Mouse (Mus musculus) forebrain, embryonic 11.5 days (tissue): ENCODE results near the gene Zfp385b. TPM values are rescaled to one million over a fixed set of nuclear protein-coding genes. Genes with fewer than 3 reads are reported as not detected.

Experiments
- ATAC-seq: fragments of 200-750 bp; cut with Nextera tagmentation; replicated peaks from 2 replicates; pipeline ENCODE4 v1.8.0; 2017; ENCODE audit warnings: moderate TSS enrichment; ENCODE audit not compliant: low FRiP score
- DNase-seq: peaks from one replicate; pipeline ENCODE4 v3.0.0-alpha.2; 2017; ENCODE audit warnings: low spot score
- H3K27ac ChIP-seq: fragments of 300-500 bp; sonication (generic); 2 replicates; pipeline ENCODE4 v1.5.1; 2014; ENCODE audit warnings: low read depth, low read length
- H3K27me3 ChIP-seq: fragments of 300-500 bp; sonication (generic); 2 replicates; pipeline ENCODE4 v1.6.1; 2014; ENCODE audit warnings: mild to moderate bottlenecking, low read length, mixed read lengths; ENCODE audit not compliant: control insufficient read depth, insufficient read depth
- H3K36me3 ChIP-seq: fragments of 300-500 bp; sonication (generic); 2 replicates; pipeline ENCODE4 v1.6.1; 2014; ENCODE audit warnings: mild to moderate bottlenecking, low read length, moderate library complexity, mixed read lengths; ENCODE audit not compliant: control insufficient read depth, insufficient read depth
- H3K4me1 ChIP-seq: fragments of 300-500 bp; sonication (generic); replicated peaks from 2 replicates; pipeline ENCODE4 v1.6.1; 2014; ENCODE audit warnings: low read length, mixed read lengths; ENCODE audit not compliant: control insufficient read depth, insufficient read depth
- H3K4me2 ChIP-seq: fragments of 300-500 bp; sonication (generic); 2 replicates; pipeline ENCODE4 v1.6.1; 2014; ENCODE audit warnings: low read depth, mild to moderate bottlenecking, low read length, moderate library complexity, mixed read lengths; ENCODE audit not compliant: severe bottlenecking
- H3K4me3 ChIP-seq: fragments of 300-500 bp; sonication (generic); 2 replicates; pipeline ENCODE4 v1.5.1; 2014; ENCODE audit warnings: low read depth, low read length
- H3K9ac ChIP-seq: fragments of 300-500 bp; sonication (generic); 2 replicates; pipeline ENCODE4 v1.6.1; 2014; ENCODE audit warnings: low read length
- H3K9me3 ChIP-seq: fragments of 300-500 bp; sonication (generic); 2 replicates; pipeline ENCODE4 v1.6.1; 2016; ENCODE audit warnings: low read length, mixed read lengths; ENCODE audit not compliant: control insufficient read depth
- WGBS: fragments of 180-500 bp; shearing (Covaris S2); extraction: QIAGEN DNeasy Blood & Tissue Kit; methylation state at CpG from one replicate; pipeline ENCODE4 v1.1.7; 2014; 5-methylcytosine and 5-hydroxymethylcytosine counted together
- polyA plus RNA-seq: library from polyadenylated mRNA; unstranded; fragments of >200 nt; fragmentation: Nextera tagmentation; extraction: Ambion mirVana; gene quantifications from 2 replicates; pipeline ENCODE4 v1.2.1, GENCODE M21; 2014

Gene Zfp385b
- polyA plus RNA-seq, 1 experiment from 2014 or later: 1.0 TPM

DNA sequence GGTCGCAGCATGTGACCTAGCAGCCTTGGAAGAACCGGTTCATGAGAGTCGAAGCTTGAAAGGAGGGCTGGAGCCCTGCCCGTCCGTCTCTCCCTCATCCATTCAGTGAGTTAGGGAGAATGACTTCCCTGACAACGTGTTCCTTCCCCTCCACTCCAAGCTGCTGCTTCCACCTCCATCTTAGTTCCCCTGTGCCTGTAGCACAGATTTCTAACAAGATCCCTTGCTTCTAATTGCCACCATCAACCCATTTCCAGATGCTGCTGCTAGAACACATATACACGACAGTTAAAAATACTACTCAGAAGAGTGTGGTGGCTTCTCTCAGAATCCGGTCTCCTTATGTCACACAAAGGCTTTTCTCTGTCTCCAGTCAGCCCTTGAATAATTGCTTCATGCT lies 266.8 kb downstream of the Zfp385b start:
- Histone ChIP-seq H3K4me2 (no peak overlapping the region), H3K4me1 (0 out of 2 replicates have a peak, but pooled peaks cover 2% of the 10 kb centered on the region), H3K36me3 (no peaks in the 10 kb centered on the region), H3K9ac (no peak overlapping the region), H3K27me3 (no peaks in the 10 kb centered on the region), H3K9me3 (no peaks in the 10 kb centered on the region), H3K4me3 (no peak overlapping the region), H3K27ac (no peak overlapping the region)
- ATAC-seq: no peak
- WGBS: 54% methylated on average over 8 of the region's 8 CpGs
- no peak for DNase-seq

- Histone ChIP-seq H3K4me2 (no peak overlapping the region), H3K9ac (no peak overlapping the region), H3K9me3 (no peaks in the 10 kb centered on the region), H3K27me3 (no peaks in the 10 kb centered on the region), H3K27ac (no peak overlapping the region), H3K4me3 (no peak overlapping the region), H3K36me3 (no peaks in the 10 kb centered on the region), H3K4me1 (no peaks in the 10 kb centered on the region)
- WGBS: 61% methylated on average over 1 of the region's 1 CpGs
- no peak for ATAC-seq
- DNase-seq: no peak
Measured at GRCm38 (mm10) chr2:77543388-77543787, 276.1 kb downstream of the Zfp385b start.

GRCm38 (mm10) chr2:77542605-77543004 lies 276.8 kb downstream of the Zfp385b start:
- Histone ChIP-seq H3K27ac (no peak overlapping the region), H3K36me3 (no peaks in the 10 kb centered on the region), H3K27me3 (no peaks in the 10 kb centered on the region), H3K4me2 (no peak overlapping the region), H3K9ac (no peak overlapping the region), H3K4me3 (no peak overlapping the region), H3K9me3 (no peaks in the 10 kb centered on the region), H3K4me1 (no peaks in the 10 kb centered on the region)
- ATAC-seq (no peak), DNase-seq (no peak)
- WGBS: 73% methylated on average over 2 of the region's 2 CpGs

DNA sequence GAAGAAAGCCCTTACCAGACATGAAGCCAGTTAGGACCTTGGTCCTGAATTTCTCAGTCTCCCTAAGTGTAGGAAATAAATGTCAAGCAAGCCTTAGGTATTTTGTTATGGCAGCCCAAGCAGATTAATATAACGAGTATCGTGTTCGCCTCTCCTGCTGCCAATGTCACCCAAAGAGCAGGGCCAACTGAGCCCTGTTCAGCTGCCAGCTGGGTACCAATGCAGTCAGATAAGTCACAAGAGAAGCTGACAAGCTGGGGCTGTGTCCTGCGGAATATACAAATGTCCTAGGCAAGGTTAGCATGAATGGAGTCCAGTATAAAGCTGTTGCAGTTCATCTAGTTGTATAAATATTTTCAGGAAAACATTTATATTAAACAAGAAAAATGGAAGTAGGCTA lies 277.8 kb downstream of the Zfp385b start:
- Histone ChIP-seq H3K9ac (no peak overlapping the region), H3K27me3 (no peaks in the 10 kb centered on the region), H3K4me2 (no peak overlapping the region), H3K27ac (no peak overlapping the region), H3K4me3 (no peak overlapping the region), H3K4me1 (no peaks in the 10 kb centered on the region), H3K9me3 (no peaks in the 10 kb centered on the region), H3K36me3 (no peaks in the 10 kb centered on the region)
- ATAC-seq (no peak), DNase-seq (no peak)
- 91% methylated on average over 4 of the region's 4 CpGs for WGBS

GRCm38 (mm10) chr2:77540860-77541259 lies 278.6 kb downstream of the Zfp385b start:
- Histone ChIP-seq H3K4me3 (no peak overlapping the region), H3K36me3 (no peaks in the 10 kb centered on the region), H3K4me1 (no peaks in the 10 kb centered on the region), H3K27me3 (no peaks in the 10 kb centered on the region), H3K9ac (no peak overlapping the region), H3K9me3 (no peaks in the 10 kb centered on the region), H3K4me2 (no peak overlapping the region), H3K27ac (no peak overlapping the region)
- WGBS: 89% methylated on average over 3 of the region's 3 CpGs
- ATAC-seq: no peak
- no peak for DNase-seq

- DNase-seq (no peak), ATAC-seq (no peak)
- Histone ChIP-seq H3K9me3 (no peaks in the 10 kb centered on the region), H3K9ac (no peak overlapping the region), H3K4me2 (no peak overlapping the region), H3K27ac (no peak overlapping the region), H3K4me1 (no peaks in the 10 kb centered on the region), H3K36me3 (no peaks in the 10 kb centered on the region), H3K4me3 (no peak overlapping the region), H3K27me3 (no peaks in the 10 kb centered on the region)
- WGBS: 88% methylated on average over 3 of the region's 3 CpGs
Measured at GRCm38 (mm10) chr2:77536556-77536955, 282.9 kb downstream of the Zfp385b start.

- no peak overlapping the region for H3K4me2 ChIP-seq
- H3K27me3 ChIP-seq: no peaks in the 10 kb centered on the region
- ATAC-seq (no peak), DNase-seq (no peak)
- H3K27ac ChIP-seq: no peak overlapping the region
- H3K9me3 ChIP-seq: no peaks in the 10 kb centered on the region
- H3K36me3 ChIP-seq: no peaks in the 10 kb centered on the region
- 87% methylated on average over 7 of the region's 7 CpGs for WGBS
- H3K4me3 ChIP-seq: no peak overlapping the region
- H3K9ac ChIP-seq: no peak overlapping the region
- no peaks in the 10 kb centered on the region for H3K4me1 ChIP-seq
Measured at GRCm38 (mm10) chr2:77528079-77528752, 291.2 kb downstream of the Zfp385b start.

DNA sequence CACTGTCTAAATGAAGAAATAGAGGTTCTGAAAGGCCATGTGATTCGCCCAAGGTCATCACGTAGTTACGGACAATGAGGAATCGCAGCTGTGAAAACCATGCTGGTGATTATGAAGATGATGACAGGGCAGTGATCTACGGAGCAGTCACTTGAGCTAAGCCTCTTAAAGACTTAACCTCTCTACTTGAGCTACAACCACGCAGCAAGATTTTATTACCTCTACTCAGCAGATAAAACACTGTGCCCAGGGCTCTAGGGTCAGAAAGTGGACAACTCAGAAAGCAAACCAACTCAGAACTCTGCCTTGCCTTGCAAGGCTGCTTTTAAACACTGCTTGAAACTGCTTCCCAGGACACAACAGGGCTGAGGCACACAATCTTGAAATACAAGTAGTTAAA lies 291.8 kb downstream of the Zfp385b start:
- no peak for DNase-seq
- H3K4me1 ChIP-seq: no peaks in the 10 kb centered on the region
- no peak overlapping the region for H3K9ac ChIP-seq
- no peak overlapping the region for H3K4me3 ChIP-seq
- no peaks in the 10 kb centered on the region for H3K27me3 ChIP-seq
- no peak overlapping the region for H3K27ac ChIP-seq
- no peak overlapping the region for H3K4me2 ChIP-seq
- no peaks in the 10 kb centered on the region for H3K9me3 ChIP-seq
- no peak for ATAC-seq
- no peaks in the 10 kb centered on the region for H3K36me3 ChIP-seq
- 85% methylated on average over 6 of the region's 6 CpGs for WGBS

- no peak overlapping the region for H3K27ac ChIP-seq
- no peak for DNase-seq
- H3K9ac ChIP-seq: no peak overlapping the region
- WGBS: 86% methylated on average over 4 of the region's 4 CpGs
- no peaks in the 10 kb centered on the region for H3K36me3 ChIP-seq
- no peak overlapping the region for H3K4me3 ChIP-seq
- no peaks in the 10 kb centered on the region for H3K4me1 ChIP-seq
- H3K9me3 ChIP-seq: no peaks in the 10 kb centered on the region
- H3K4me2 ChIP-seq: no peak overlapping the region
- ATAC-seq: no peak
- H3K27me3 ChIP-seq: no peaks in the 10 kb centered on the region
Measured at GRCm38 (mm10) chr2:77526803-77527202, 292.6 kb downstream of the Zfp385b start.
